Mouse (Mus musculus): Measurements from ENCODE around the gene Tnks1bp1. TPM values are rescaled to one million over a fixed set of nuclear protein-coding genes. Genes with fewer than 3 reads are reported as not detected.

Tnks1bp1 gene
- polyA plus RNA-seq (2017; shearing (Covaris generic)): 10 to 100 TPM; 14.7 to 16.4 TPM

GRCm38 (mm10) chr2:85047596-85048167, at the start of gene Tnks1bp1:
Tnks1bp1 (plus strand) TSS chr2:85048022.

DNA sequence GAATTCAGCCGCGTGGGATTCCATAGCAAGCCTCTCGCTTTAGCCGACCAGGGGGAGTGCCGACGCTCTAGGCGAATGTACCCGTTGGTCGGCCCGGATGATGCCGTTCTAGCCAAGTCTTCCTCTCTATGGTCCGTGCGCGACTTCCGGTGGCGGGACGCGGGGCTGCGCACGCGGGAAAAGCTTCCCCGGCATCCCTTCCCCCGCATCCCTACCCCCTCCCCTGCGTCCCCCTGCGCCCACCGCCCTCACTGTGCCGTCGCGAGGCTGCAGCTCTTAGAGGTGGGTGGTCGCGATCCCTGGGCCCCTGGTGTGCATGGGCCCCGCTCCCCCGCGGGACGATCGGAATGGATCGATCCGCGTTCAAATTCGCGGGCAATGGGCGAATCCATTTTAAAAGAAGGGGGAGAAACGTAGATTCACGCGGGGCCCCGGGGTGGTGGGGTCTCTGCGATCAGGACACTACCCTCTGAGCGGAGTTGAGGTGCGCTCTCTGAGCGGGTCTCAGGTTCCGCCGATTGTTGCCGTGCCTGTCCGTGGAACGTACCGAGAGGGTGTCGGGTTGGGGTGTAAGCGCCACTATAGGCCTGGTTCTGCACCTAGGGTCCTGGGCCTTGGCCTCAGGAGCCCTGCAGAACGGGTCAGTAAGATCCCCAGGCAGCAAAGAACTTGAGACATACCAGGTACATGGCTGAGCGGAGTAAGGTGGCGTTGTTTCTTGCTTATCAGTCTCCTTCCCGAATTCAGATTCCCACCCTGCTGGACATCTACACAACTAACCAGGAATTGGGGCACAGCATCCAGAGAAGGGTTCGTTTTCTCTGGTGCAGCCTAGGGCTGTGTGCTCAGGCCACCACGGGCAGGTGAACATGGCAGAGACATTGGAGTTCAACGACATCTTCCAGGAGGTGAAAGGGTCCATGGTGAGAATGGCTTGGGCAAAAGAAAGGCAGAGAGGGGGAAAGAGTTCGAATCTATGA, 10.5 kb upstream of the Tnks1bp1 start, which contains the start of the genes Ssrp1 and P2rx3:
Ssrp1 (plus strand) TSS at position 188 of the 980 bp plus-strand sequence.
P2rx3 (minus strand) TSS at position 416 of the 980 bp plus-strand sequence.

Other genes with a start within 250 kb of the Tnks1bp1 start
- 10 to 100 TPM; 24.6 to 55.7 TPM for gene Ube2l6, start 249.2 kb upstream of the Tnks1bp1 start, polyA plus RNA-seq (2017; shearing (Covaris generic))
- under 1 TPM in 1 of 2 experiments, not detected in 1; 0.37 TPM for gene Smtnl1, start 225.4 kb upstream of the Tnks1bp1 start, polyA plus RNA-seq (2017; shearing (Covaris generic))
- 10 to 100 TPM; 28.3 to 30.9 TPM for gene Timm10, start 221.0 kb upstream of the Tnks1bp1 start, polyA plus RNA-seq (2017; shearing (Covaris generic))
- 1 to 10 TPM; 1.3 to 3.9 TPM for gene Slc43a1, start 209.2 kb upstream of the Tnks1bp1 start, polyA plus RNA-seq (2017; shearing (Covaris generic))
- not detected for gene Rtn4rl2, start 161.3 kb upstream of the Tnks1bp1 start, polyA plus RNA-seq (2017; shearing (Covaris generic))
- gene Slc43a3, start 111.4 kb upstream of the Tnks1bp1 start, polyA plus RNA-seq (2017; shearing (Covaris generic)): 1 to 10 TPM; 4.8 to 9.5 TPM
- not detected for gene Prg2, start 67.6 kb upstream of the Tnks1bp1 start, polyA plus RNA-seq (2017; shearing (Covaris generic))
- gene Prg3, start 59.8 kb upstream of the Tnks1bp1 start, polyA plus RNA-seq (2017; shearing (Covaris generic)): under 1 TPM in 1 of 2 experiments, not detected in 1; 0.70 TPM
- gene Ssrp1, start 10.8 kb upstream of the Tnks1bp1 start, polyA plus RNA-seq (2017; shearing (Covaris generic)): 100 to 1,000 TPM; 176 to 195 TPM
- gene P2rx3, start 10.6 kb upstream of the Tnks1bp1 start, polyA plus RNA-seq (2017; shearing (Covaris generic)): 1 to 10 TPM; 1.1 to 5.1 TPM
- gene Aplnr, start 88.2 kb downstream of the Tnks1bp1 start, polyA plus RNA-seq (2017; shearing (Covaris generic)): not detected
- gene Lrrc55, start 149.2 kb downstream of the Tnks1bp1 start, polyA plus RNA-seq (2017; shearing (Covaris generic)): under 1 TPM; 0.11 to 0.20 TPM